Mouse (Mus musculus): Measurements from ENCODE around the gene Dlg5.

DNA sequence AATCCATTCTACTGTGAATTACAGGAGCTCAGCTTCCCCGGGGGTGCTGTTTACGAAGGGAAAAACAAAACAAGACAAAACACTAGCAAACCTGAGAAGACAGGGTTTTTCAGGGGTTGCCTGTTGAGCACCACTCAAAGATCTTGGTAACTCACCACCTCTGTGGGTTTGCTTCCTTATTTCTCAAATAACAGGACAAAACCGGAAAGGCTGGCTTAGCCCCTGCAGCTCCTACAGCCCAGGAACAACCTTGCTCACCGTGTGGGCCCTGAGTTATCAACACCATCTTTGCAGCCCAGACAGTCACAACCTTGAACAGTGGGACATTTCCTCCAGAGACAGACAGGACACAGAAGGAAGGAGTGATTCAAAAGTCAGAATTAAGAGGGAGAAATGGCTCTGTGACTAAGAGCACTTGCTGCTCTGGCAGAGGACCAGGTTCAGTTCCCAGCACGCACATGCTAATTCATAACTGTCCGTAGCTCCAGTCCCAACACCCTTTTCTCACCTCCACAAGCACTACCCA lies 66.2 kb downstream of the Dlg5 start:
- TF ChIP-seq GATA1 (IDR thresholded peaks at IDR 0.05; ENCODE audit: borderline replicate concordance, low read length) (no peak), FLI1 (IDR thresholded peaks at IDR 0.05; ENCODE audit: low read length) (no peak)
